Mouse (Mus musculus): ENCODE data around the gene Wwox.
A peak's percentile ranks its signal among the peaks of the same experiment; 100 is the strongest.

Gene Wwox

DNA sequence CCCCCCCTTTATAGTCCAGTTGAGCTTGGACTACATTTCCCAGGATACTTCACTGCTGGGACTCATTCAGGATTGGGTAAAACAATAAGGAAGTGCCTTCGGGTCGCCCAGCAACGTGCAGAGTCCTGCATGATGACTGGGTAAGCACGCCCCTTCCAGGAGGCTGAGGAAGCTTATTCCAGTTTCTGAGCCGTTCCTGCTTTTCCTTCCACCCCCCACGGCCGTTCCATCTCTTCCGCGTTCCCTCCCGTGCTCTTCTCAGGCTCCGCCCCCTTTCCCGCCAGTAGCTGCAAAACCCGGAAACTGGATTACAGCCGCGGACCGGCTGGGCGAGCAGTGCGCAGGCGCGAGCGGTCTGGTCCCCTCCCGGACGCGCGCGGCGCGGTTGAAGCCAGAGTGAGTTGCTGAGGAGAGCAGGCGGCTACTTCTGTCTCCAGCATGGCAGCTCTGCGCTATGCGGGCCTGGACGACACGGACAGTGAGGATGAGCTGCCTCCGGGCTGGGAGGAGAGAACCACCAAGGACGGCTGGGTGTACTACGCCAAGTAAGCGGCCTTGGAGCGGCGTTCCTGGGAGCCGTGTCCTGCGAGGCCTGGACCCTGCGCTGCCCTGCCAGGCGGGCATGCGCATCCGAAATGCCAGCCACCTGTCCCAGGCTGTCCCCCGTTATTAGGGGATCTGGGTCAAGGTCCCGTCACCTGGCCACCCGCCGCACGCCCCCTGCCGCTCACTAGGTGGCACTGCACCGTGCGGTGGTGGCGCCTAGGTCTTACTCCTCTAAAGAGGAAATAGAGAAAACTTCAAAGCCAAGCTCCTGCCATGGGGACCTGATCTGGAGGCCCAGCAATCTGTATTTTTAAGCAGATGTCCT is at the start of gene Wwox:
TSS of gene Wwox (plus strand) at position 322 of the 871 bp plus-strand sequence.
- DNase-seq (ENCODE audit: low spot score) = peak; percentile 93

DNA sequence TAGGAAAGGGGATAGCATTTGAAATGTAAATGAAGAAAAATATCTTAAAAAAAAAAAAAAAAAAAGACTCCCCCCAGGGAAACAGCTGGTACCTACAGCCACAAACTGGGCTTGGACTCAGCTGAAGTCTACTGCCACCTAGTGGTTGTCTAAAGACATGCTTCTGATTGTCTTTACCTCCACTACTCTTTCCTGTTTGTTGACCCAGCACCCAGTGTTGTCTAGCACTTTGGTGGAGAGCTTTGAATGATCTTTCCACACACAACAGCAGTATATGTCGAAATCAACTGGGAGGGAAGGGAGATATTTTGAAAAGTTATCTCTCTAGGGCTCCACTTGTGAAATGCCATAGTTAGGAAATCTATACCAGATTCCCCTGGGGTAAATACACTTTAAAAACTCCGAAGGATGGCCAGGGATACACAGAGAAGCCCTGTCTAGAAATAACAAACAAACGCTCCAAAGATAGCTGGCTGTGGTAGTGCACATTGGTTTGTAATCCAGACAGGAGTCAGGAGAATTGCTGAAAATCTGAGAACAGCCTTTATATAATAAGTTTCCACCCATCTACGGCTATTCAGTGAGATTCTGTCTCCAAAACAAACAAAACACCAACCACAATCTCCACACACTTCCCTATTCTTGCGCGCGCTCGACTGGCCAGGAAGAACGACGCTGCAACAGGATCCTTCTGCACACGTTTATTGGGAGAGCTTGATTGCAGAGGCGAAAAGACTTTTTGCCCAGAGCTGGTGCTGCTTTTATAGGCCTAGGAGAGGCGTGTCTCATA is 48.8 kb upstream of the Wwox start:
- DNase-seq (ENCODE audit: low spot score) = no peak

- DNase-seq (ENCODE audit: low spot score) = no peak
Observed at GRCm38 (mm10) chr8:114398326-114398725, 41.1 kb upstream of the Wwox start.

DNA sequence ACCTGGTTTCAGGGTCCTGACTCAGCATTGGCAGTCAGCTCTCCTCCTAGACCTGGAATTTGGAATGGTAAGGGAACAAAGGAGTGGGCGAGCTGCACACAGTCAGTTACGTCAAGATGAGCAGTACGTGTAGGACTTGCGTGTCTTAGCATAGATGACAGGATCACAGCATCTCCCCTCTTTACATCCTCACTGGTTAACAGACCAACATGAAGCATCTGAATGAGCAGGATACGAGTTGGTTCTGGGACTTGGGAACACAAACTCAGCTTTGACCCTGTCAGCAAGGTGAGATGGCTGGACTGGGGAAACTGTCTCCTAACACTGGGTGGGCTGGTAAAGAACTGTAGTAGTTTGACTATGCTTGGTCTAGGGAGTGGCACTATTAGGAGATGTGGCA is 40.2 kb upstream of the Wwox start:
- DNase-seq (ENCODE audit: low spot score) = no peak

DNA sequence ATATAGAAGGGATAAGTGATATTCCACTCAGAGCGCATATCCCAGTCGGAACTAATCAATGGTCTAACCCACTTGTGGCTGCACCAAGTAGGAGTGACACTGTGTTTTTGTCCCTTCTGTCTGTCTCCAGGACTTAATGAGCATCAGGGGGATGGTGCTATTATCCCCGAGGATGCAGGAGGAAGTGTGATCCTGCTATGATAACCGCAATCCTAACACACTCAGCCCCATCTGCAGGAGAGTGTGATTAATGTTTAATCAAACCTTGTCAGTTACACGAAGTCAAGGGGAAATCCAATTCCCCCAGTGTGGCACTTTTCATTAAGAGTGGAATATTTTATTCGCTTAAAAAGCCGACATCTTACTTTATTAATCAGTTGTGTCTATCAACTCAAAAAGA is 37.8 kb upstream of the Wwox start:
- DNase-seq (ENCODE audit: low spot score) = no peak

- no peak for DNase-seq (ENCODE audit: low spot score)
Observed at GRCm38 (mm10) chr8:114411421-114411820, 28.0 kb upstream of the Wwox start.

DNA sequence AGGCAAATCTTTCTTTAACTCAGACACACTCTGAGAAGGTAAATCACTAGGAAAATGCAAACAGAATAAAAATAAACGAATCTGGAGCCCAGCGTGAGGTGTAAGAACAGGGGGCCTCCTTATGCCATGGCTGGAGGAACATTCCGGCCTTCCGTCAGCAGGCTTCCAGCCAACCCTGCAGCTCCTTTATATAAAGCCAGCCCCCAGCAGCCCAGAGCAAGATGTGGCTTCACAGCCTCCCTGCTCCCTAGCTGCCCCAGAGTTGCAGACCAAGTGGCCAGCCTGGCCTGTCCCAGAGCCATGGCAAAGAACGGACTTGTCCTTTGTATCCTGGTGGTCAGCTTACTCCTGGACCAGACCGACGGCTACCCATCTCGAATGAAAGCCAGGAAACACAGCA is 21.7 kb upstream of the Wwox start, which contains the start of gene Clec3a:
TSS of gene Clec3a (plus strand) at position 301 of the 400 bp plus-strand sequence.
- no peak for DNase-seq (ENCODE audit: low spot score)

DNA sequence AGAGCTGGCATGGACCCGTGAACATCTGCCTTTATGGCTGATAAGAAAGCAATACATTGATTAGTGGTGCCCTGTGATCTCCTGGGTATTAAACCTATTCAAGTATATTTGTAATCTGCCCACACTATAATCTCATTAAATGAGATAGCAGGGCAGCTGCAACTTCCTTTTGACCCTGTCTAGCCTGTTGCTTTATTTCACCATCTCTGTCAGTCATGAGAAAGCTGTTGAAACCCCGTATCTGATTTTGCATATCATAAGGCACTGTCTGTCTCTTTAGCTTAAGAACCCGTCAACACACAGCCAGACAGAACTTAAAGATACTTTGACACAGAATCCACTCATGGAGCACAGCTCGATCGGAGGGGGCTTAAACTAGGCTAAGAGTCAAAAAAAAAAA is 21.0 kb upstream of the Wwox start:
- no peak for DNase-seq (ENCODE audit: low spot score)

DNA sequence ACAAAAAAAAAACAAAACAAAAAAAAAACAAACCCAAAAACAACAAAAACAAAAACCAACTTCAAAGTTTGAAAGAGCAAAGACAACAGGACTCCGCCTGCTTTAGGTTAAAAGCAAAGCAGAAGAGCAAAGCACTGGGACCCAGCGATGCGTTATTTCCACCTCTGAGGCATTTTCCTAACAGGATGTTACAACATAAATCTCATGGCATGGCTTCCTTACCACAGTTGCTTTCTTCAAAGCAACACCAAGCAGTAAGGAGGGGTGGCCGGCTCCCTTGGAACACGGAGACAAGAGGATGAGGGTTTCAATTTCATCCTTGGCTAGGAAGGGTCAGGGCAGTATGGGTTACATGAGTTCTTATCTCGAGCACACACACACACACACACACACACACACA is 20.6 kb upstream of the Wwox start:
- no peak for DNase-seq (ENCODE audit: low spot score)

GRCm38 (mm10) chr8:114421544-114421943 is 17.9 kb upstream of the Wwox start:
- DNase-seq (ENCODE audit: low spot score) = no peak

DNA sequence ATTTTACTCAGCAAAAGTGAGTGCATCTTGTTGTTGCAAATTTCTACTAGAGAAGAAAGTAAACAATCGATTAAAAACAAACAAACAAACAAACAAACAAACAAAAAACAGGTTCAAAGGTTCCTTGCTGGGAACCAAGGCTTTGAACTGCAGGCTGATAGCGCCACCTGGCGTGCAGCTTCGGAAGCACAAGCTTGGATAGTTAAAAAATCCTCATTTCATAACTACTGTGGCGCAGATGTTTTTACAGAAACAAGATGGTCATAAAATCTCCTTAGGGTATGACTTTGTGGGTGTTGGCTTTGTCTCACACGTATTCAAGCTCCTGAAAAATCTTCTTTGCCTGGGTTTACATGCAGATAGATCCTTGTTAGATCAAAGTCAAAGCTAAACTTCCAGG is 1.2 kb upstream of the Wwox start:
- DNase-seq (ENCODE audit: low spot score) = peak; percentile 68

- no peak for DNase-seq (ENCODE audit: low spot score)
Observed at GRCm38 (mm10) chr8:114440205-114440589, 742 bp downstream of the Wwox start.

- peak; percentile 69 for DNase-seq (ENCODE audit: low spot score)
Observed at GRCm38 (mm10) chr8:114441616-114442015, 2.2 kb downstream of the Wwox start.

GRCm38 (mm10) chr8:114446884-114447283 is 7.4 kb downstream of the Wwox start:
- DNase-seq (ENCODE audit: low spot score) = no peak

- no peak for DNase-seq (ENCODE audit: low spot score)
Observed at GRCm38 (mm10) chr8:114452278-114452677, 12.8 kb downstream of the Wwox start.

DNA sequence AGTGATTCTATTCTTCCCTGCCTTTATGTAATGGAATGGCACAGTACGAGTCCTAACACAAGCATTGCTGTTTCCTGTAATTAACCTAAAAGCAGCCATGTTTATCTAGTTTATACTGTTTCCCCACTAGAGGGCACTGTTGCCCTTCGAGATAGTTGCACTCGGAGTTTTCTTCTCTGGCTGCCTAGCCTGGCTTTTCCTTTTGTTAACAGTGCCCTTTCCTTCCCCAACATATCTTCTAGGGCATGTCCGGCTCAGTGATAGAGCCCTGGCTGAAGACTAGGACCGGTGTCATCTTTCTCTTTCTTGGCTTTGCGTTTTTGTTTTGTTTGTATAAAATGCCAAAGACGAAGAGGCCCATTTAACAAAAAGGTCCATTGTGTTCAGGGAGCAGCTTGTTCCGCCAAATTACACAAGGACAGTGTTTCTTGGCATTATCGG is 13.3 kb downstream of the Wwox start:
- DNase-seq (ENCODE audit: low spot score) = peak; percentile 60

DNA sequence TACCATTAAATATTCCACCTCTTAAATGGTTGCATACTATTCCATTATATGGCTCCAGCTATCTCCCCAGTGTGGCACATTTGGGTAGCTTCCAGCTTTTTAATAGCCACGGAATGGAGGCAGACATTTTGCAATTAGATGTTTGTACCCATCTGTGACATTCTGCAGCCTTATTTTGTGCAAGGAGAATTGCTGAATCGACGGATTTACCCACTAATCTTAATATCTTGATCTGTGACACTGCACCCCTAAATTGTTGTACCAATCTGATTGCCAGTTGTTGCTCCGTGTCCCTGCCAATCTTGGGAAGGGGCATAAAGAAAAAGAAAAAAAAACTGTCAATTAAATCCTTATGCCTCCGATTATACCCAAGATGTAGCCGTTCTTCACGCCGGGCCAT is 15.8 kb downstream of the Wwox start:
- DNase-seq (ENCODE audit: low spot score) = no peak

- no peak for DNase-seq (ENCODE audit: low spot score)
Observed at GRCm38 (mm10) chr8:114455953-114456352, 16.5 kb downstream of the Wwox start.

DNA sequence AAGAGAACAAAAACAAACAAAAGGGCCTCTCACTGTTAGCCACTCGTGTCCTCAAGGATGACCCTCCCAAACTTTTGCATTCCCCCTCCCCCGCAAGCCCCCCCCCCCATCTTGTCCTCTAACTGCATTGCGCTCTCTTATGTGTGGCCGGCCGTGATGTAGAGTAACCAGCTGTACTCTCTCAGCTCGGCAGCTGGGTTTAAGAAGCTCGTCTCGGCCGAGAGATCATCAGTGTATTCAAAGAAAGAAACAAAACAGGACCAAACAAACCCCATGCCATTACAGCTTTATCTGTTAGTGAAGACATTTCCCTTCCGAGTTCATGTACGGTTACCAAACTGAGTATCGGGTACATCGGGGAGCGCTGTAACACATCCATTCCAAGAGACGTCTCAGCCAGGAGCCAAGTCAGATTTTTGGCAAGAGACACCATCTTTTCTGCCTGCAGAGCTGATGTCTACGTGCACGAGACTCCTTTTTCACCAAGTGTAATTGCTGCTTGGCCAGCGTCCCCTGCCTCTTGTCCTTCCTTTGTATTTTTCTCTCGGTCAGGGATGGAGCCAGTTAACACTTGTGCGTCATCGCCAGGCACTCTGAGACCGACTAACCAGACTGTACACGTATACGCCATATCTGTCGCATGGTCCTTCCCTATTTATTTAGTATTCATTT is 18.8 kb downstream of the Wwox start:
- DNase-seq (ENCODE audit: low spot score) = no peak

DNA sequence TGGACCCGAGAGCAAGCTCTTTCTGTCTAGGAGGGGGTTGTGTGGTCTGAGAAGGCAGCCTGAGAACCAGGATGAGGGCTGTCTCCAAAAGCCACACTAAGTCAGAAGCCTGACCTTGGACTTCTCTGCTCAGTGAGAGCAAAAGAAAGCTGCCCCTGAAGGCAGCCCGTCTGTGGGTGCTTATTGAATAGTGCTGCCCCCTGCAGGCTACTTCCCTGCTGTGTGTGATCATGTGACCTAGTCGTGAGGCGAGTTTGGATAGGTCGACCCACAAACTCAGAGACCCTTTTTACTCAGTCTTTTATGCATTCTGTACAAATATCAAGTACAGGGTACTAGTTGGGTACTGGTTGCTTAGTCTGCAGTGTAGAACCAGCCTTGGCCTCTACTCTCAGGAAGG is 21.1 kb downstream of the Wwox start:
- DNase-seq (ENCODE audit: low spot score) = peak; percentile 20

GRCm38 (mm10) chr8:114462591-114462990 is 23.1 kb downstream of the Wwox start:
- no peak for DNase-seq (ENCODE audit: low spot score)

GRCm38 (mm10) chr8:114463305-114463704 is 23.9 kb downstream of the Wwox start:
- DNase-seq (ENCODE audit: low spot score) = no peak

All from c-Kit-positive CD71-positive TER-119-positive erythroid progenitor cells, embryonic 14.5 days (primary cell).